Mouse (Mus musculus) lung, postnatal 25 days (tissue): ENCODE data around the gene Trim3.

ENCODE experiments used
- DNase-seq: peaks from one replicate; pipeline ENCODE4 v3.0.0; 2022; ENCODE audit warnings: low spot score

Trim3 gene

DNA sequence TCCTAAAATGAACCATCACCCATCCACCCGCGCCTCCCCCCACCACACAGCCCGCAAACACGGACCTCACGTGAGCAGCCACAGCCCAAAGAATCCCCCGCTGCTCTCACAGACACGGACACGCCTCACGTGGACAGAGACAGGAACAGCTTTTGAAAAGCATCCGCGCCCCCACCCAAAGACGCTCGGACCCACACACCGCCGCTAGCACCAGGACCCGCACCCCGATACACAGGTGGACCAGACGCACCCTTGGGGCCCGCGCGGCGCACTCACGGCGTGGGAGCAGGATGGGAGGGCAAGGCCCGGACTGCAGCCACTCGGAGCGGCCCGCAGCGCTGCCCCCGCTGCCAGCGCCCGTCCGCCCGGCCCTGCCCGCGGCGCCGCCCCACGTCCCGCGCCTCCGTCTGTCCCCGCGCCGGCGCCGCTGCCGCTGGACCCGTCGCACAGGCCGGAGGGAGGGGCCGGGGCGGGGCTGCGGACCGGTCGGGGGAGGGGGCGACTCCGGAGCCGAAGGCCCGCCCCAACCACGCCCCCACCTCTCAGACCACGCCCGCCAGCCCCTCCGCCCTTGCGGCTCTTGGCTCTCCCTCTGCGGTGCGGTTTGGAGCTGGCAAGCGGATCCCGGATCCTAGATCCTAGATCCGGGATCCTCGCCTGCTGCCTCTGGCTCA, at the start of gene Trim3:
Trim3 (minus strand) TSS at position 445 of the 674 bp plus-strand sequence.
- peak; percentile 90 for DNase-seq

DNA sequence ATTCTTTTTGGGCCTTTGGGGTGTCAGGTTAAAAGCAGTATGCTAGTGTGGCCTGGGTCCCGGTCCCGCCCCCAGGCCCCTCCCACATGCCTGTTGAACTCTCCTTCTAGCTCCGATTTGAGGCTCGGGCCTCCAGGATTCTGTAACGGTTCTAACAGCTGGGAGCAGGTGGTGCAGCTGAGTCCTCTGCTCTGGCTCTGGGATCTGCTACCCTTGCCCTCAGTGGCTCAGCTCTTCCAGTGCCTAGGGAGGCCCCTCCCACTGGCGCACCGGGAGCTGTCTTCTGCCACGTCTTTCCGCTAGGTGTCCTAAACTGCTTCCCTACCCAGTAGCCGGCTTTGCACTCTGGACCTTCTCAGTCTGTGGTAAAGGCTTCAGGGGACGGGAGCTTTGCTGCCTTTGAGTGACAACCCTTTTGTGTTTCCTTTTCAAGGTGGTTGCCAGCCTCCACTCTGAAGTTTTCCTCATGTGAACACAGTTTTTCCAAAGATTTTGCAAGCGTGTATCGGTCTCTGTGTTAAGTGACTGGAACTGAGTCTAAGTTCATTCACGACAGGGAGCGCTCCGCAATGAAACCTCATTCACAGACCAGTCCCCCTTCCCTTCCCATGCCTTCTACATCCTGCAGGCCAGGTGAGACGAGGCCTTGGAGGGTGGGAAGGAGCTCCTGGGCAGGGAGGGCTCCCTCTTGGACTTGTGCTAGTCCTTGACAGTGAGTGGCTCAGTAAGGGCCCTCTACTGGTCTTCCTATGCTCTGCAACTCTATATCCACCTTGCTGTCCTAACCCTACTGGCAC, 17.5 kb upstream of the Trim3 start, which contains the start of gene Dnhd1:
Dnhd1 (plus strand) TSS at position 189 of the 797 bp plus-strand sequence.
- peak; percentile 86 for DNase-seq

GRCm38 (mm10) chr7:105641936-105642335, 8.6 kb upstream of the Trim3 start:
- no peak for DNase-seq

GRCm38 (mm10) chr7:105640894-105641255, 7.5 kb upstream of the Trim3 start:
- DNase-seq, result no peak

GRCm38 (mm10) chr7:105640233-105640893, 7.0 kb upstream of the Trim3 start, which contains the start of the genes Arfip2 and Gm45799:
TSS of gene Arfip2 (minus strand) at chr7:105640416.
TSS of gene Gm45799 (plus strand) at chr7:105640552.
- peak; percentile 98 for DNase-seq

GRCm38 (mm10) chr7:105639756-105640155, 6.4 kb upstream of the Trim3 start, which contains the start of gene Timm10b:
TSS of gene Timm10b (plus strand) at chr7:105640056.
- DNase-seq, result no peak

- no peak for DNase-seq
Measured at GRCm38 (mm10) chr7:105639304-105639703, 5.9 kb upstream of the Trim3 start.

DNA sequence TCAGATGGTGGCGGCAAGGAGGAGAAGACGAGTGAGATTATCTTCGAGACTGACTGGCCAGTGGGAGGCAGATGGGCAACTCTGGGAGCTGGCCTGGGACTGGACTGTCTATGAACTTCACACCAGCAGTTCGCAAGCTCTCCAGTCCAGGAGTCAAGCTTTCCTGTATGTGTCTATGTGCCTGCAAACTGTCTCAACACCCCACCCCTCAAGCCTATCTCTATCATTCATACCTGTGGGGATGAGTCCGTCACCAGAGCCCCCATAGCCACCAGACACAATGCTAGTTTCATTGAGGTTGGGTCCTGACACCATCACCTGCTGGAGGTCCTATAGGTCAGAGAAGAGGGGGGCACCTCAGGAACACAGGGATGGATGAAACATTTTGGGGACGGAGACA, 5.4 kb upstream of the Trim3 start:
- no peak for DNase-seq

GRCm38 (mm10) chr7:105635726-105636125, 2.4 kb upstream of the Trim3 start:
- DNase-seq, result no peak

DNA sequence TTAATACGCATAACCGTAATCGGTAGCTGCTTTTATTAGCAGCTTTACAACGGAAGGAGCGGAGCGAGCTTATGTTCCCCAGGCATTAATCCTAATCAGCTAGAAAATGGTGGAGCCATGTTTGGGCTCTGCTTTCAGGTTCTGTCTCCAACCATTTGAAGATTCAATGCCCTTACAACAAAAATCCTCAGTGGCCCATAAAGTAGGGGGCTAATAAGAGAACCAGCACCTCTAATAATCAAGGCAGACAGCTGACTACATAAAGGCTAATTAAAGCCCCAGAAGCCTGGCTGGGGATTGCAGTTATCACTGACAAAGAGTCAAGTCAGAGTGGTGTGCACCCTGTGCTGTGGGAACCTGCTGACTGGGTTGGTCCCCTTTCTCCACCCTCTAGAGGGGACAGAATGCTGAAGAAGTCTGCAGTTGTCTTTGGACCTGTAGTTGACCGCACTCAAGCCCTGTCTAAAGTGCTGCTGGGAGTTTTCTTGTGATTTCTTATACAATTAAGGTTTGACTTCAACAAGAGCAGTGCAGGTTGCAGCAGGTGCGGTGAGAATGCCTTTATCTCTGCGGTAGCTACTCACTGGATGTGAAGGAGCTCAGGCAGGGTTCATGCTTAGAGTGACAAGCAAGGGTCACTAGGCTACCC, 1.0 kb upstream of the Trim3 start:
- DNase-seq, result no peak

GRCm38 (mm10) chr7:105633801-105634135, 397 bp upstream of the Trim3 start:
- DNase-seq, result no peak

GRCm38 (mm10) chr7:105632551-105632972, 809 bp downstream of the Trim3 start:
- no peak for DNase-seq

GRCm38 (mm10) chr7:105628633-105629032, 4.7 kb downstream of the Trim3 start:
- DNase-seq, result peak; percentile 86

GRCm38 (mm10) chr7:105625397-105625796, 8.0 kb downstream of the Trim3 start:
- DNase-seq, result no peak

- DNase-seq, result peak; percentile 60
Measured at GRCm38 (mm10) chr7:105621646-105622292, 11.6 kb downstream of the Trim3 start.

DNA sequence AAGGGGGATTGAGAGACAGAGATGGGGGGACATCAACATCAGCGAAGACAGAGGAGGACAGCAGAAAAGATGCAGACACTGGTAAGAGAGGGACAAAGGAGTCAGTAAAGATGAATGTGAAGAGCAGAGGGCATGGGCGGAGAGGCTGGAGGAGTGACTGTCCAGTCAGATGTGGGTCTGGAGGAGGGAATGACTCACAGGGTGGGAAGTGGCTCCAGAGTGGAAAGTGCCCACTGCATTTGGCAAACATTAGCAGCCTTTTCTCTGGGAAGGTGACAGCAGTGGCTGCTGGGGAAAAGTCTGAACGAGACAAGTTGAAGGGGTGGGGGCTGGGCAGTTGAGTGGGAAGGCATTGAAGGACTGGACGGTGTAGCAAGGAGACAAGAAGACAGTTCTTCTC, 12.3 kb downstream of the Trim3 start:
- DNase-seq, result peak; percentile 59

DNA sequence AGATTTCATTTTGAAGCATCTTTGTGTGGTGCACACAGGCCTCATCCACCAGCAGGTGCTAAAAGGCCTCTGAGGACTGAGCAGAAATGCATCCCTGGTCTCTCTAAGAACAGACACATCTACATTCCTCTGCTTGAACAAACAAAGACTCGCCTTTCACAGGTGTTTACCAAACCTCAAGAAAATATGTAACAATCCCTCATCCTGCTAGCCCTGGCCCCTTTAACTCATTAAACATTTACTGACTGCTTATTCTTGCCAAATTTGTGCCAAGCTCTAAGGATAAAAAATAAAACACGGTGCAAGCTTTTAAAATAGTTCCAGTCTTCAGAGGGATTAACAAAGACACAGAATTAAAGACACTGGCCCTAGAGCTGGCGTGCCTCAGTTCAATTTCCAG, 13.7 kb downstream of the Trim3 start:
- DNase-seq, result no peak

DNA sequence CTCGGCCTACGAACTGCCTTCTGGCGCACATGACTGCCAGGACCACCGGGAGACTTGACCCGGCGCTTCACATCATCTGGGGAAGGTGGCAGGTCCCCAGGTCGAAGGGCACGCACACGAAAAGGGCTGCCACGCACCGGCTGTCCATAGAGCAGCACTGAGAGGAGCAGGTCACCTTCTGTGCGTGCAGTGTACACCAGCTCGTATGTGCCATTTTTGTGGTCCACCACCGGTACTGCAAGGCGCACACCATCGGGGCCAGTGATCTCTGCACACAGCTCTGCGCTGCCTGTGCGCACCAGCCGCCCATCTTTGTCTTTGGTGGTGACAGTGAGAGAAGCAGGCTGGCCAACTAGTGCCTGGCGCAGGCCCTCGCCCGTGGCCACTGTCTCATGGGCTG, 15.6 kb downstream of the Trim3 start:
- DNase-seq, result no peak

DNA sequence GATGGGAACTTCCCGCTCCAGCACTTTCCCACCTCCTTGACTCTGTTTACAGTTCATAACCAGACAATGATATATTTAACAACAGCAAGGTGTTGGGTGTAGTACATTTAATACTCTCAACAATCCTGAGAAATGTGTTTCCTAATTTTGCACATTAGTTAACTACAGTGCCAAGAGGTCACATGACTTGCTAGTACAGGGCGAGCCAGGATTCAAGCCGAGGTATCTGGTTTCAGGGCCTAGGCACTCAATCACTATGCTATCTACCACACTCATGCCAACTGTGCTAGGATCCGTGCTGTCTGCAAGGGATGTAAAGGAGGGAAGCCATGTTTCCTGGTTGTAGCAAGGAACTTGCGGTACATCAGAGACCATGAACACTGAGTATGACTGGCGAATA, 16.8 kb downstream of the Trim3 start:
- no peak for DNase-seq

DNA sequence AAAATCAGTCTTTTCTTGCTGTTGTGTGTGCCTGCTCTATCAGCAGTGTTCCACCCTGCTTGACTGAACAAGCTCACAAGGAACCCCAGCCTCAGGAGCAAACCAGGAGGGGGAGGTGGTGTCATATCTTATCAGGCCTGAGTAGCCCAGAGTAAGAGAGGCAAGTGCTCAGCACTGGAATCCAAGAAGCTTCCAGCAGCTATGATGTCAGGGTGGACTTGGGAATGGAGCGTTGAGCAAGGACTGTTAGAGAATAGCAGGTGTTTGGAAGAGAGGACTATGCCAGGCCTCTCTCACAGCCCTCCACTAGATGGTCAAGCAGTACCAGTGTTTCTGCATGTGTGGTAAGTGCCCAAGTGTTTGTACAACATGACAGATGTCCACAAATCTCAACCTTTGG, 17.7 kb downstream of the Trim3 start:
- no peak for DNase-seq

DNA sequence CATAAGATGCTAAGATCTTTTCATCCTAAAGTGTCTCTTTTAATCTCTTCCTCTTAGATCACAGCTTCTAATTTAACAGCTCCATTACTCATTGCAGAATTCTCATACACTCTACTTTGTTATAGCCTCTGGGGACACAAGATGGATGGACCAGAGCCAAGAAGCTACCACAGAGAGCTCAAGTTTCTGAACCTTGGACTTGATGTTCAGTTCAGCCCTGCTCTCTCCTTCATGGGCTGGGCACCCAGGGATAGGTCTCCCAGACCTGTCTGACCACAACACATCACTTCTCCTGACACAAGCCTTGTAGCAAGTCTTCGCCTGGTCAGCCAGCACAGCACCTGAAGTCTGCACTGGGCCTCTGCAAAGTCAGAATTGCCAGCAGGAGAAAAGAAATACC, 19.0 kb downstream of the Trim3 start:
- no peak for DNase-seq

DNA sequence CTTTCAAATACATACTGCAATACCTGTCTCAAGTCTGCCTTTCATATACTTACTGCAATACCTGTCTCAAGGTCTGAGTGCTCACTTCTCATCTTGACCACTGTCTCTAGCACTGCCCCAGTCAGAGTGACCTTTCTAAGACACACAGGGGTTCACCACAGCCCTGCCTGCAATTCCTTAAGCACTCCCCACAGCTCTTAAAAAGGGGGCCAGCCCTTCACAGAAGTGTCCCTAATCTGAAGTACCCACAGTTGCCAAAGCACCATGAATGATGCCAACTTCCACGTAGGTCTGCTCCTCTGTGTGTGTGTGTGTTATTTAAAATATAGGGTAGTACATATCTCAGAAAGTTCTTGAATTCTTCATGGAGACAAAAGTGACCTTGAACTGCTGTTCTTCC, 21.6 kb downstream of the Trim3 start:
- peak; percentile 44 for DNase-seq
